Mouse (Mus musculus): ENCODE measurements around the gene Efnb1. TPM values are rescaled to one million over a fixed set of nuclear protein-coding genes. Genes with fewer than 3 reads are reported as not detected.

The Efnb1 gene
- 0.79 TPM for polyA plus RNA-seq (2017; shearing (Covaris generic))

GRCm38 (mm10) chrX:99135523-99136258 is at the start of gene Efnb1:
TSS of gene Efnb1 (plus strand) at chrX:99136130.

Other genes starting within 250 kb of the Efnb1 start
- gene Ophn1, start 245.1 kb upstream of the Efnb1 start, polyA plus RNA-seq (2017; shearing (Covaris generic)) = not detected
- 29.4 TPM for gene Yipf6, start 199.8 kb upstream of the Efnb1 start, polyA plus RNA-seq (2017; shearing (Covaris generic))
- 0.30 TPM for gene Stard8, start 132.9 kb upstream of the Efnb1 start, polyA plus RNA-seq (2017; shearing (Covaris generic))